Mouse (Mus musculus): ENCODE measurements at regions not wholly inside any gene's neighbourhood (a gene's known extent, or its start where the extent isn't known, plus 50 kb on each side); places are given as distances from the start of the nearest gene placed in this dataset.

DNA sequence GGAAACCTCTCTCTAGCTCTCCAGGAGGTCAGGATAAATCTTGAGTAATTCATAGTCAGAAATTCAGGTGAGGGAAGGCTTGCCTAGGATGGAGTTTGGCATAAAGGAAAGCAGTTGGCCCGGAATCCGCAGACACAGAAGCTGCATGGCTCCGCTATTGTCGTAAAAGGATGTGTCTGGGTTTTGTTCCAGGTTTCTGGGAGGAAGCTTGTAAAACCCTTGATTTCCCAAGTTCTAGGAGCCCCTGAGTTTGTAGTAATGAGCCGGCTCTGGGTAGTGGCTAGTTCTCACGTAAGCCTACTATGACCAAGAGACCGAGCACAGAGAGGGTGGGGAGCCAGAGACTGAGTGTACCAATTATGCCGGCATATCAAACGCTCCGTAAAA lies 52.7 kb upstream of the Gm21915 start:
- peaks cover 16% of the 10 kb centered on the region for H3K27me3 ChIP-seq (replicated peaks)
- no peak overlapping the region for H3K4me3 ChIP-seq (replicated peaks)
- H3K4me1 ChIP-seq: peaks cover 32% of the 10 kb centered on the region
- no peak for TF ChIP-seq FLI1 (IDR thresholded peaks at IDR 0.05; ENCODE audit: low read length)
- TF ChIP-seq GATA1 (IDR thresholded peaks at IDR 0.05; ENCODE audit: borderline replicate concordance, low read length): no peak
- no peaks in the 10 kb centered on the region for H3K9me3 ChIP-seq
- H3K36me3 ChIP-seq (replicated peaks; ENCODE audit: low read length): no peaks in the 10 kb centered on the region

DNA sequence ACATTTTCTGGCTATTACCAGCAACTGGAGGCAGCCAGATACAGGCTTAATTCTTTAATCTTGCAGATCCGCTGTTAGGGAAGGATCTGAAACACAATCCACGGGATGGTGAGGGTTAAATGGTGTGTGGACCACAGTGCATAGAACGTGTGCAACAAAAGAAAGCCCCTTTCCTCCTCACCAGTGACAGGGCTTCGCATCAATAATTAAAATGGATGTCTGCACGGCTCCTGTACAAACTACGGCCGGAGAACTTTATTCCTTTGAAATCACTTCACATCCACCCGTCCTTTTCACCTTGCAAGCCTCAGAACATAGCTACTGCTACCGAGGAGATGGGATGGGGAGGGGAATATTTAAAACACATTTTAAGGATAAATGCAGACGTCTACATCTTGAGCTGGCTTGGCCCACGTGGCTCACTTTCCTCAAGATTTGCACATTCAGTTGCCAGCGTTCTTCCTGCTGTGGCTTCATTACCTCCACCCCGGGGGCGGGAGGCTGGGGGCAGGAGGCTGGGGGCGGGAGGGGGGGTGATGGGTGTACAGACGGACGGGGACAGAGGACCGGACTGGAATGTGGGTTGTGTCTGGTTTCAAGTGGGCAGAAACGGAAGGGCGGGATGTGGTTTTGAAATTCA lies 53.3 kb upstream of the Gm21915 start:
- peaks cover 14% of the 10 kb centered on the region for H3K27me3 ChIP-seq (replicated peaks)
- peaks cover 37% of the 10 kb centered on the region for H3K4me1 ChIP-seq
- no peaks in the 10 kb centered on the region for H3K9me3 ChIP-seq
- H3K36me3 ChIP-seq (replicated peaks; ENCODE audit: low read length): no peaks in the 10 kb centered on the region
- H3K4me3 ChIP-seq (replicated peaks): peak overlapping the region; percentile 82
- TF ChIP-seq GATA1 (IDR thresholded peaks at IDR 0.05; ENCODE audit: borderline replicate concordance, low read length) (no peak), FLI1 (IDR thresholded peaks at IDR 0.05; ENCODE audit: low read length) (no peak)

DNA sequence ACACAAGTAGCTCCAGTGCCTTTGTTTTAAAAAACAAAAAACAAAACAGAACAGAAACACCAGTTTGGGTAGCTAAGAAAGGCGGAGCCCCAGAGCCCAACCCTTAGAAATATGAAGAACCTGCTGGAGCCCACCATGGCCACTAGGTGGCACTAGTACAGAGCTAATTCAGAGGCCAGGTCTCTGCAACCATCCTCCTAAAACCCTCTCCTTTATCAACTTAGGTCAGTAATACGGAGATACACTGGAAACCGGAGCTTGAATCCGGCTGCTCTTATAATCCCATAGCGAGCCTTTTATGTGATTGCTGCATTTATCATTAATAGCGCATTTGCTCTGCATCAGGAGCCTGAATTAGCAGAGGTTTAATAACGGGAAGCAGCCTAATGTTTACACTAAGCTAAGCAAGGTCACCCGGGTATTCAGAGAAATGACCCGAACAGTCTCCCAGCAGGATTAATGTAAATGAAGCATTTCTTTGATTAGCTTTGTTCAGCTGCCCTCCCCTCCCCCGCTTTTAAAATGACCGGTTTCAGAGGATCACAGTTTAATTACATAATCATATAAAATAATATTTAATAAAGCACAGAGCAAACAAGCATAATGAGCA lies 53.9 kb upstream of the Gm21915 start:
- Histone ChIP-seq H3K4me3 (replicated peaks) (peak overlapping the region; percentile 82), H3K9me3 (peaks cover 4% of the 10 kb centered on the region), H3K36me3 (replicated peaks; ENCODE audit: low read length) (no peaks in the 10 kb centered on the region), H3K4me1 (peaks cover 43% of the 10 kb centered on the region), H3K27me3 (replicated peaks) (peaks cover 14% of the 10 kb centered on the region)
- no peak for TF ChIP-seq FLI1 (IDR thresholded peaks at IDR 0.05; ENCODE audit: low read length)
- no peak for TF ChIP-seq GATA1 (IDR thresholded peaks at IDR 0.05; ENCODE audit: borderline replicate concordance, low read length)

DNA sequence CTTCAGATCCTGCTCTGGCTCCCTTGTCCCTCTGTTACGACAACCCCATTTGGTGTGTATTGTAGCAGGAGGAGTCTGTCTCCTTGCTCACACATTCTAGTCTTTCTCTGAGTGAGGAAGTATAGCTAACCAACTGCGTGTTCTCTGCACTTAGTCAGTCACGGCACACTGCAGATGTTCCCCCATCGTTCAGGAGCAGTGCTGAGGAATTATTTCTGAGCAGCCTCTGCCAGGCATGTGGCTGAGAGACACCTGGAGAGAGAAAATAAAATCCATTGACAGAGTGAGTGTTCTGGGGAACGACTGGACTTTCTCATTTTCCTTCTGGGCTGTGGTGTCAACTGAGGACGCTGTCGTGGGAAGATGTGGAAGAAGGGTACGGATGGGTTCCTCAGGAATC lies 54.5 kb upstream of the Gm21915 start:
- Histone ChIP-seq H3K4me3 (replicated peaks) (peak overlapping the region; percentile 26), H3K36me3 (replicated peaks; ENCODE audit: low read length) (no peaks in the 10 kb centered on the region), H3K4me1 (peaks cover 45% of the 10 kb centered on the region), H3K9me3 (peaks cover 6% of the 10 kb centered on the region), H3K27me3 (replicated peaks) (peaks cover 14% of the 10 kb centered on the region)
- TF ChIP-seq FLI1 (IDR thresholded peaks at IDR 0.05; ENCODE audit: low read length) (no peak), GATA1 (IDR thresholded peaks at IDR 0.05; ENCODE audit: borderline replicate concordance, low read length) (no peak)

DNA sequence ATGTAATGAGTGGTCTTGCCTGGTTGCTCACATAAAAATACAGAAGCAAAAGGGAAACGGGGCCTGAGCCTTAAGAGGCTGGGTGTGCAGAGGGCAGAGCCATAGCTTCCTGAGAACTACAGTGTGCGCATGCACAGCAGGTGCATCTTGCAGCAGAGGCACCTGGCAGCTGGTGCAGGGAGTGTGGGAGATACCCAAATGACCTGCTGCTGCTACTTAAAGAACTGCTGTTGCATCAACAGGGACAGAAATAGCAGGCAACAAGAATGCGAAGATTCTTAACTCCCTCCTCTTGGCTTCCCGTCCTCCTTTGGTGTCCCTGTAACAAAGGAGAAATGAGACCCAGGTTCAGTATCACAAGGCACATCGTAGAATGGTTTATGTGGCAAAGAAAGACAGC lies 56.3 kb upstream of the Gm21915 start:
- H3K27me3 ChIP-seq (replicated peaks): peaks cover 14% of the 10 kb centered on the region
- H3K4me3 ChIP-seq (replicated peaks): no peak overlapping the region
- H3K36me3 ChIP-seq (replicated peaks; ENCODE audit: low read length): no peaks in the 10 kb centered on the region
- peaks cover 45% of the 10 kb centered on the region for H3K4me1 ChIP-seq
- no peak for TF ChIP-seq FLI1 (IDR thresholded peaks at IDR 0.05; ENCODE audit: low read length)
- no peak for TF ChIP-seq GATA1 (IDR thresholded peaks at IDR 0.05; ENCODE audit: borderline replicate concordance, low read length)
- peaks cover 6% of the 10 kb centered on the region for H3K9me3 ChIP-seq

DNA sequence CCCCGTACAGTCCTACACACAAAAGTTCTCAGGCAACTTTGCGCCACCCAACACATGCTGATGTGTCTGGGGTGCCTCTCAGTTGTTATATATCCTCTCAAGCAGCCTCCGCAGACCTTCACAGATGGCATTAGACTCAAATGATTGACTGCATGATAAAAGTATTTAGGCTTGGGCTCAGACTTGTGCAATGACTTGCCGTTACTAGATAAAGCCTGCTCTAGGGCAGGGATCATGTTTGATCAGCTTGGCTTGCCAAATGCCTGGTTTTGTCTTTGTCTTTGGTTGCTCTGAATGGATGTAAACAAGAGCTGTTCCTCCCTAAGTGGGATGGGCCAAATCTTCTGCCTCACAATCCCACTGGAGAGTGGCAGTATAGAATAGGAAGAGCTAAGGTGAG lies 57.2 kb upstream of the Gm21915 start:
- no peak for TF ChIP-seq FLI1 (IDR thresholded peaks at IDR 0.05; ENCODE audit: low read length)
- no peak for TF ChIP-seq GATA1 (IDR thresholded peaks at IDR 0.05; ENCODE audit: borderline replicate concordance, low read length)
- H3K9me3 ChIP-seq: peaks cover 6% of the 10 kb centered on the region
- H3K4me1 ChIP-seq: peaks cover 45% of the 10 kb centered on the region

DNA sequence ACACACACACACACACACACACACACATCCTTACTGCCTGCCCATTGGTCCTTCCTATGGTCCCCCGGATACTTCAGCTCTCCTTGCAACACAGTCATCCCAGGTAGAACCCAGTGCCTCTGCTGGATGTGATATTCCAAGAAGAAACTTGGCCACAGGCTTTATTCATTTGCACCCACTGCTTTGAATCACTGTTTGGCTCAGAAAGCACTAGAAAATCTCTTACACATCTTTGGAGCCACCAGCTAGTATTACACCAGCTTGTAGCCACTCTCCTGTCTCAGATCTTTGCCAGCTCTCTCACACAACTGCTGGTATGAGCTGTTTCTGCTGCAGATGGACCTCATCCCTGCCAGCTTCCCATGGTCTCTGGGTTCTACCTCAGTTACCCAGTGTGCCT lies 57.7 kb upstream of the Gm21915 start:
- no peak for TF ChIP-seq GATA1 (IDR thresholded peaks at IDR 0.05; ENCODE audit: borderline replicate concordance, low read length)
- TF ChIP-seq FLI1 (IDR thresholded peaks at IDR 0.05; ENCODE audit: low read length): no peak
- H3K4me3 ChIP-seq (replicated peaks): no peak overlapping the region
- peaks cover 8% of the 10 kb centered on the region for H3K27me3 ChIP-seq (replicated peaks)
- H3K4me1 ChIP-seq: peaks cover 44% of the 10 kb centered on the region
- H3K36me3 ChIP-seq (replicated peaks; ENCODE audit: low read length): no peaks in the 10 kb centered on the region
- H3K9me3 ChIP-seq: peaks cover 6% of the 10 kb centered on the region

More for the DNA sequence above, 57.2 kb upstream of the Gm21915 start:
- no peaks in the 10 kb centered on the region for H3K36me3 ChIP-seq (replicated peaks; ENCODE audit: low read length)
- peaks cover 10% of the 10 kb centered on the region for H3K27me3 ChIP-seq (replicated peaks)
- H3K4me3 ChIP-seq (replicated peaks): no peak overlapping the region

DNA sequence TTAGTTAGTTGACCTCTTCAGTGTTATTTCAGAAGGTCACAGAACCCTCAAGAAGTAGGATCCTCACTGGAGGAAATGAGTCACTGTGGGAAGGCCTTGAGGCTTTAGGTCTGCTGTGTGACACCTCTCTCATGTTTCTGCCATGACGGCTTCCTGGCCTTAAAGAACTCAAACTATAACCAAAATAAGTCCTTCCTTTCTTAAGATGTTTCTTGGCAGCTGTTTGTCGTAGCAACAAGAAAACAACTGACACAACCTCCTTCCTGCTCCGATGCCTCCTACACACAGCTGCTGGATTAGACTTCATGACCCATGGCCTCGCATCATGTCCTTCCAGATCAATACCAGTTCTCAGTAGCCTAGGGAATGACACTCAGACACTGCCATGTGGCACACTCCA lies 58.1 kb upstream of the Gm21915 start:
- H3K36me3 ChIP-seq (replicated peaks; ENCODE audit: low read length): no peaks in the 10 kb centered on the region
- H3K9me3 ChIP-seq: peaks cover 6% of the 10 kb centered on the region
- peaks cover 40% of the 10 kb centered on the region for H3K4me1 ChIP-seq
- TF ChIP-seq FLI1 (IDR thresholded peaks at IDR 0.05; ENCODE audit: low read length): no peak
- no peak for TF ChIP-seq GATA1 (IDR thresholded peaks at IDR 0.05; ENCODE audit: borderline replicate concordance, low read length)
- no peak overlapping the region for H3K4me3 ChIP-seq (replicated peaks)
- H3K27me3 ChIP-seq (replicated peaks): peaks cover 6% of the 10 kb centered on the region

DNA sequence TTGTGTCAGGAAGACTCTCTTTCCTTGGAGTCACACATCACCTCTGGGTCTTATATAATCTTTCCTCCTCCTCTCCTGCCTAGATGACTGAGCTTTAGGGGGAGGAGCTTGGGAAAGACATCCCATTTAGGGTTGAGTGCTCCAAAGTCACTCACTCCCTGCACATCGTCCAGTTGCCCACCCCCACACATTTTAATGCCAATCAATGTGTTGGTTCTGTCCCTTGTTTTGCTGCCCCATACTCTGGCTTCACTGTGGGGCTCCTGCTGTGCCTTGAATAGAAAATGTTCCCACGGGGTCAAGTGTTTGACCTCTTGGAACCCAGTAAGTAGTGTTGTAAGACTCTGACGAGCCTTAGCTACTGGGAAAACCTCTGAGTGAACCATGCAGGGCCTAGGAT lies 58.8 kb upstream of the Gm21915 start:
- no peaks in the 10 kb centered on the region for H3K36me3 ChIP-seq (replicated peaks; ENCODE audit: low read length)
- H3K4me1 ChIP-seq: peaks cover 33% of the 10 kb centered on the region
- H3K27me3 ChIP-seq (replicated peaks): peaks cover 2% of the 10 kb centered on the region
- H3K9me3 ChIP-seq: peaks cover 6% of the 10 kb centered on the region
- TF ChIP-seq GATA1 (IDR thresholded peaks at IDR 0.05; ENCODE audit: borderline replicate concordance, low read length) (no peak), FLI1 (IDR thresholded peaks at IDR 0.05; ENCODE audit: low read length) (no peak)
- H3K4me3 ChIP-seq (replicated peaks): no peak overlapping the region

DNA sequence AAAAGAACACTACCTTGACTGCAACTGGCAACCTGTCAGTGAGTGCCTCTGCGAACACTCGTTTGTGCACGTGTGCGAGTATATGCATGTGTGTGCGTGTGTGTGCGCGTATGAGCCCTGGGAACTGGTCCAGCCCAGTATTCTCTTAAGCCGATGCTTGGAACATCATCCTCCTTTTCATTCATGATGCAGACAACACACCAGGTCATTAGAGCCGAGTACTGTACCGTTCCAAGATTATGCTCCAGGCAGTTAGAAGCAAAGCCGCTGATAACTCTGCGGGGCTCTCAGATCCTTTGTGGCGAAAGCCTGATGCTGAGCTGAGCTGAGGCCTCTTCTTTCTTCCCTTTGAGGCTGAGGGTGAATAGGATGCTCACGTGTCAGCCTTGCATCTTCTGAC lies 61.8 kb upstream of the Gm21915 start:
- no peak for TF ChIP-seq GATA1 (IDR thresholded peaks at IDR 0.05; ENCODE audit: borderline replicate concordance, low read length)
- TF ChIP-seq FLI1 (IDR thresholded peaks at IDR 0.05; ENCODE audit: low read length): no peak
- H3K27me3 ChIP-seq (replicated peaks): peaks cover 2% of the 10 kb centered on the region

More for the DNA sequence above, 61.8 kb upstream of the Gm21915 start:
- Histone ChIP-seq H3K36me3 (replicated peaks; ENCODE audit: low read length) (no peaks in the 10 kb centered on the region), H3K4me1 (peaks cover 20% of the 10 kb centered on the region), H3K9me3 (peaks cover 6% of the 10 kb centered on the region), H3K4me3 (replicated peaks) (no peak overlapping the region)

All from megakaryocyte, embryonic 14.5 days (primary cell).